Mouse (Mus musculus): ENCODE results near the gene Dohh. TPM values are rescaled to one million over a fixed set of nuclear protein-coding genes. Genes with fewer than 3 reads are reported as not detected.

The Dohh gene
- polyA plus RNA-seq, 1 experiment, result 52.9 TPM

DNA sequence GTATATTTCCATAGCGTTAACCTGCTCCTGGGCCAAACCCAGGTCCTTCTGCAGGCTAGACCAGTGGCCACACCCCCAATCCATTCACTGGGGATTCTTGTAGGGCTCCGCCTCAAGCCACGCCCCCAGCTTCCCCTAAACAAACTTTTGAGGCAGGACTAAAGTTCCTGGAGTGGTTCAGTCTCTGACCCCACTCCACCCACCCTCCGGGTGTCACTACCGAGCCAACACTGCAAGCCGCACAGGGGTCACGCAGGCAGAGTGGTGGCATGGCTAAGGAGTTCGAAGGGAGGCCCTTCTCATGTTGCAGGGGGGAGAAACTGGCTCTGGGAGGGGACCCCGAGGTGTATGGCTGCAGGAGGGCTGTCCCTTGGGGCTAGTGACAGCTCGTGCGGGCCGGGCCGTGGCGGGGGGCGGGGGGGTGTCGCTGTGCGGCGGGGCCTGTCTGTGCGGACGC lies 45.4 kb downstream of the Dohh start:
- Histone ChIP-seq H3K27me3 (ENCODE audit: control insufficient read depth, insufficient read depth, low read length, poor library complexity, severe bottlenecking) (no peaks in the 10 kb centered on the region), H3K9me3 (replicated peaks; ENCODE audit: control insufficient read depth, insufficient read depth, low read length, poor library complexity, severe bottlenecking) (no peaks in the 10 kb centered on the region), H3K9ac (ENCODE audit: low read depth, poor library complexity, severe bottlenecking) (peak overlapping the region; percentile 80), H3K4me1 (ENCODE audit: control insufficient read depth, insufficient read depth, low read length) (peaks cover 4% of the 10 kb centered on the region), H3K36me3 (ENCODE audit: control insufficient read depth, insufficient read depth, low read length, poor library complexity, severe bottlenecking) (no peaks in the 10 kb centered on the region), H3K27ac (ENCODE audit: insufficient read depth, low read length) (no peak overlapping the region), H3K4me3 (ENCODE audit: low read depth, low read length) (peak overlapping the region; percentile 67)
- TF ChIP-seq EP300 (IDR thresholded peaks at IDR 0.05; ENCODE audit: insufficient read depth, low read depth, low read length) (no peak), POLR2A (IDR thresholded peaks at IDR 0.05; ENCODE audit: insufficient read depth, low read length) (no peak), CTCF (IDR thresholded peaks at IDR 0.05; ENCODE audit: low read depth, low read length) (no peak)

DNA sequence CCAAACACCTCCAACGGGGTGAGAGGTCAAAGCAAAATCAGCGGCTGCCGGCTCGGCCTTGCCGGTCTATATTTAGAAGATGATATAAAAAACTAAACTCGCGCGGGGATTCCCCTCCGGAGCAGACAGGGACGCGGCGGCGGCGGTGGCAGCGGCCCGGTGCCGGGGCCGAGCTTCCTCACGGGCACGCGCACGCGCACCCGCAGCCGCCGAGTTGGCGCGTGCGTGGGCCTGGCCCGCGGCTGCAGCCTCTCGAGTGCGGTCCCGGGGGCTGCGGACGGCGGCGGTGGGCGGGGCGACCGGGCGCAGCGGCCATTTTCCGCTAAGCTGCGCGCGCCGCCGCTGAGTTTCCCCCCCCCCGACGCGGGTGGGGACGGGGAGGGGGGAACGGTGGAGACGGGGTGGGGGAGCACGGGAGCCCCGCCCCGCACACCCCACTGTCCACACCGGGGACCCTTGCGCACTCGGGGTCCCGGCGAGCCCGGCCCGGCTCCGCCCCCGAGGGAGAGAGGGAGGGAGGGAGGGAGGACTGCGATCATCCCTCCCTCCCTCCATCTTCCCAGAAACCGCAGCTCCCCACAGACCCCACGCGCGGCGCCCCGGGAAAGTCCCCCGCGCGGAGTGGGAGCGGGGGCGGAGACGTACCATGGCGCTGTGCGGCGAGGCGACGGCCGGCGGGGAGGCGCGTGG lies 46.1 kb downstream of the Dohh start:
- Histone ChIP-seq H3K36me3 (ENCODE audit: control insufficient read depth, insufficient read depth, low read length, poor library complexity, severe bottlenecking) (no peaks in the 10 kb centered on the region), H3K4me3 (ENCODE audit: low read depth, low read length) (peak overlapping the region; percentile 79), H3K27me3 (ENCODE audit: control insufficient read depth, insufficient read depth, low read length, poor library complexity, severe bottlenecking) (no peaks in the 10 kb centered on the region), H3K9me3 (replicated peaks; ENCODE audit: control insufficient read depth, insufficient read depth, low read length, poor library complexity, severe bottlenecking) (no peaks in the 10 kb centered on the region), H3K9ac (ENCODE audit: low read depth, poor library complexity, severe bottlenecking) (peak overlapping the region; percentile 80), H3K4me1 (ENCODE audit: control insufficient read depth, insufficient read depth, low read length) (peaks cover 4% of the 10 kb centered on the region), H3K27ac (ENCODE audit: insufficient read depth, low read length) (no peak overlapping the region)
- TF ChIP-seq EP300 (IDR thresholded peaks at IDR 0.05; ENCODE audit: insufficient read depth, low read depth, low read length), result no peak
- no peak for TF ChIP-seq POLR2A (IDR thresholded peaks at IDR 0.05; ENCODE audit: insufficient read depth, low read length)
- no peak for TF ChIP-seq CTCF (IDR thresholded peaks at IDR 0.05; ENCODE audit: low read depth, low read length)

- TF ChIP-seq CTCF (IDR thresholded peaks at IDR 0.05; ENCODE audit: low read depth, low read length) (no peak), EP300 (IDR thresholded peaks at IDR 0.05; ENCODE audit: insufficient read depth, low read depth, low read length) (no peak), POLR2A (IDR thresholded peaks at IDR 0.05; ENCODE audit: insufficient read depth, low read length) (no peak)
- Histone ChIP-seq H3K4me1 (ENCODE audit: control insufficient read depth, insufficient read depth, low read length) (peaks cover 4% of the 10 kb centered on the region), H3K4me3 (ENCODE audit: low read depth, low read length) (peak overlapping the region; percentile 79), H3K27ac (ENCODE audit: insufficient read depth, low read length) (no peak overlapping the region), H3K36me3 (ENCODE audit: control insufficient read depth, insufficient read depth, low read length, poor library complexity, severe bottlenecking) (no peaks in the 10 kb centered on the region), H3K9ac (ENCODE audit: low read depth, poor library complexity, severe bottlenecking) (peak overlapping the region; percentile 80), H3K9me3 (replicated peaks; ENCODE audit: control insufficient read depth, insufficient read depth, low read length, poor library complexity, severe bottlenecking) (no peaks in the 10 kb centered on the region), H3K27me3 (ENCODE audit: control insufficient read depth, insufficient read depth, low read length, poor library complexity, severe bottlenecking) (no peaks in the 10 kb centered on the region)
Observed at GRCm38 (mm10) chr10:81430831-81431525, 46.8 kb downstream of the Dohh start.

DNA sequence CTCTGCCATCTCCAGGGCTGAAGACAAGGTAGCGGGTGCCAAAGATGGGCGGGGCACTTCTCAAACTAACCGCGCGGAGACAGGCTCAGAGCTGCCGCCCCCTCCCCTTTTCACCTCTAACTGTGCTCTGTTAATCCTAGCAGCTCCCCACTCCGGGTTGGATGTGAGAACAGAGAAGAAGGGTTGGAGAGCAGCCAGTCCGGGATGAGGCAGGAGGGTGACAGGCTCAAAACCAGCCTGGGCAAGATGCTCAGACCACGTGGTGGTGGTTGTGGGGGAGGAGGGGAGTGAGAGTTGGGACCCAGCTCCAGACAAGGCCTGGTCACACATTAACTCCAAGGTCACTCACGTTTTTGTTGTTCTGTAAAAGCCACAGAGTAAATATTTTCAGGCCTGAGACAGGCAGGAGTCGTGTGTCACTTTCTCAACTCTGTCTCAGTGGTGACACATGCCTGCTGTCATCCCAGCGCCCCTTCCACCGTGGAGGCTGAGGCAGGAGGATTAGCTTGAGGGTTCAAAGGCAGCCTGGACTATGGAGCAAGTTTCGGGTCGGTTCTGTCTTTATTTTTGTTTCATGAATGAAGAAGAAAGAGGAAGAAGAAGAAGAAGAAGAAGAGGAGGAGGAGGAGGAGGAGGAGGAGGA lies 47.4 kb downstream of the Dohh start:
- Histone ChIP-seq H3K4me3 (ENCODE audit: low read depth, low read length) (peak overlapping the region; percentile 79), H3K27ac (ENCODE audit: insufficient read depth, low read length) (no peak overlapping the region), H3K9ac (ENCODE audit: low read depth, poor library complexity, severe bottlenecking) (peak overlapping the region; percentile 80), H3K4me1 (ENCODE audit: control insufficient read depth, insufficient read depth, low read length) (peaks cover 4% of the 10 kb centered on the region), H3K9me3 (replicated peaks; ENCODE audit: control insufficient read depth, insufficient read depth, low read length, poor library complexity, severe bottlenecking) (no peaks in the 10 kb centered on the region), H3K27me3 (ENCODE audit: control insufficient read depth, insufficient read depth, low read length, poor library complexity, severe bottlenecking) (no peaks in the 10 kb centered on the region), H3K36me3 (ENCODE audit: control insufficient read depth, insufficient read depth, low read length, poor library complexity, severe bottlenecking) (no peaks in the 10 kb centered on the region)
- no peak for TF ChIP-seq POLR2A (IDR thresholded peaks at IDR 0.05; ENCODE audit: insufficient read depth, low read length)
- no peak for TF ChIP-seq CTCF (IDR thresholded peaks at IDR 0.05; ENCODE audit: low read depth, low read length)
- TF ChIP-seq EP300 (IDR thresholded peaks at IDR 0.05; ENCODE audit: insufficient read depth, low read depth, low read length), result no peak

DNA sequence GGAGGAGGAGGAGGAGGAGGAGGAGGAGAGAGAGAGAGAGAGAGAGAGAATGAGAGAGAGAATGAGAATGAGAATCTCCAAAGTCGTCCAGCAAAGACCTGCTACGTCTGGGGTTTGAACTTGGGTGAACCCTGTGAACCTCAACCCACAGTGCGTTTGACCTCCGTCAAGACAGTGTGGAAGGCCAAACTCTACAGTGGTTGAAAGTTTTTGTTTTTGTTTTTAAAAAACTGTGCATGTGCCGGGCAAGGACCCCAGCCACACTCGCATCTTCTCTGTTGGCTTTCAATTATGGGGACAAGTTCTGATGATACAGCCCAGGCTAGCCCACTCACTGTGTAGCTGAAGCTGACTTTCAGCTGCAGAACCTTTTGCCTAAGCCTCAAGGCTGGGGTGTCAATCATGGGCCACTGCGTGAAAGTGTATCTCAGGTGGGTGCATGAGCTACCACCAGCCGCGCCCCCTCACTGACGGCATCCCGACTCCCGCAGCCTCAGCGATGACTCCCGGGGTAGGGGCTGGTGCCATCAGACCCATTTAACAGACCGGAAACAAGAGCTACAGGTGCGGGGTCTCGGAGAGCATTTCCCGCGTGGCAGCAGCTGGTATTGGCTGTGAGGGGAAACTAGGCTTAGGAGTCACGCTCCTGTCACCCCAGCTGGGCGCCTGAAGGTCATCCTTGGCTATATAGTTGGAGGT lies 48.1 kb downstream of the Dohh start:
- H3K9ac ChIP-seq (ENCODE audit: low read depth, poor library complexity, severe bottlenecking), result no peak overlapping the region
- H3K9me3 ChIP-seq (replicated peaks; ENCODE audit: control insufficient read depth, insufficient read depth, low read length, poor library complexity, severe bottlenecking), result no peaks in the 10 kb centered on the region
- no peaks in the 10 kb centered on the region for H3K36me3 ChIP-seq (ENCODE audit: control insufficient read depth, insufficient read depth, low read length, poor library complexity, severe bottlenecking)
- no peaks in the 10 kb centered on the region for H3K27me3 ChIP-seq (ENCODE audit: control insufficient read depth, insufficient read depth, low read length, poor library complexity, severe bottlenecking)
- peaks cover 4% of the 10 kb centered on the region for H3K4me1 ChIP-seq (ENCODE audit: control insufficient read depth, insufficient read depth, low read length)
- TF ChIP-seq POLR2A (IDR thresholded peaks at IDR 0.05; ENCODE audit: insufficient read depth, low read length), result no peak
- TF ChIP-seq EP300 (IDR thresholded peaks at IDR 0.05; ENCODE audit: insufficient read depth, low read depth, low read length), result no peak
- TF ChIP-seq CTCF (IDR thresholded peaks at IDR 0.05; ENCODE audit: low read depth, low read length), result no peak
- H3K27ac ChIP-seq (ENCODE audit: insufficient read depth, low read length), result no peak overlapping the region
- no peak overlapping the region for H3K4me3 ChIP-seq (ENCODE audit: low read depth, low read length)
